8 mouse cellular contexts compared by ENCODE assay signal in genomic region chr5:140872532-140873038, GRCm38 (mm10). TPM values are rescaled to one million over a fixed set of nuclear protein-coding genes. Genes with fewer than 3 reads are reported as not detected.
A peak's percentile ranks its signal among the peaks of the same experiment; 100 is the strongest.
DNase-seq lines count a peak whose midpoint lies in the region; ATAC-seq and TF ChIP-seq lines count a peak whose summit lies in the region.

No protein-coding gene starts in this region.

- peaks cover 5% of the 10 kb centered on the region; the same call in 1 of the 2 replicates for H3K27me3 ChIP-seq in midbrain, embryonic 10.5 days (ENCODE audit: low read depth, poor library complexity, severe bottlenecking)
- peaks cover 5% of the 10 kb centered on the region; the same call in 1 of the 2 replicates for H3K27me3 ChIP-seq in midbrain, postnatal 0 days (ENCODE audit: insufficient read depth, low read length)

- no peak overlapping the region for H3K4me2 ChIP-seq in midbrain, postnatal 0 days (ENCODE audit: low read depth, low read length, poor library complexity, severe bottlenecking)

- no peaks in the 10 kb centered on the region; the same call in 1 of the 2 replicates for H3K9me3 ChIP-seq in midbrain, embryonic 10.5 days (replicated peaks)
- no peaks in the 10 kb centered on the region for H3K9me3 ChIP-seq in midbrain, postnatal 0 days (ENCODE audit: low read length)

- DNase-seq in midbrain, embryonic 10.5 days (ENCODE audit: low spot score), result no peak
- no peak for DNase-seq in midbrain, postnatal 0 days (ENCODE audit: low spot score)
- DNase-seq in lung, postnatal 14 days, result peak; percentile 28
- DNase-seq in thymus, postnatal 10 days (ENCODE audit: low spot score in 2 of 2), result peak; percentile 60 to 66
- DNase-seq in cerebellum, adult 11-12 months, result no peak
- no peak for DNase-seq in layer of hippocampus, postnatal 14 days (ENCODE audit: low spot score in 2 of 2)
- no peak for DNase-seq in heart, adult 9 months (ENCODE audit: low spot score in 2 of 2)

- H3K4me3 ChIP-seq in midbrain, embryonic 10.5 days, result peak overlapping the region; percentile 24; the same call in 1 of the 2 replicates
- H3K4me3 ChIP-seq in midbrain, postnatal 0 days (ENCODE audit: low read depth, low read length), result no peak overlapping the region

- peak overlapping the region; percentile 28; the same call in 1 of the 2 replicates for H3K27ac ChIP-seq in midbrain, embryonic 10.5 days (replicated peaks)
- no peak overlapping the region for H3K27ac ChIP-seq in midbrain, postnatal 0 days (ENCODE audit: low read depth, low read length)

- no peaks in the 10 kb centered on the region for H3K36me3 ChIP-seq in midbrain, embryonic 10.5 days
- no peaks in the 10 kb centered on the region for H3K36me3 ChIP-seq in midbrain, postnatal 0 days (ENCODE audit: insufficient read depth, low read length)

- ATAC-seq in midbrain, postnatal 0 days (ENCODE audit: low FRiP score), result no peak
- peak; percentile 73 to 83 for ATAC-seq in hematopoietic stem cell, adult 5-6 weeks (replicated peaks in 1 of 2; ENCODE audit: insufficient read depth in 1 of 2, low FRiP score in 2 of 2, low TSS enrichment in 1 of 2, low read depth in 1 of 2, poor library complexity in 2 of 2, severe bottlenecking in 2 of 2)

- peaks cover 25% of the 10 kb centered on the region for H3K4me1 ChIP-seq in midbrain, embryonic 10.5 days
- no peaks in the 10 kb centered on the region for H3K4me1 ChIP-seq in midbrain, postnatal 0 days (ENCODE audit: insufficient read depth, low read length)

- no peak for TF ChIP-seq CTCF in midbrain, postnatal 0 days (IDR thresholded peaks at IDR 0.05)

- H3K9ac ChIP-seq in midbrain, postnatal 0 days (replicated peaks; ENCODE audit: low read length, poor library complexity, severe bottlenecking), result no peak overlapping the region

- 25% methylated on average over 11 of the region's 11 CpGs for WGBS in midbrain, embryonic 10.5 days
- WGBS in midbrain, postnatal 0 days, result 37% methylated on average over 11 of the region's 11 CpGs

RNA-seq across cellular contexts. Expression of gene Gna12, which starts 42.4 kb away (rescaled TPM):
- 7.7 and 8.0 TPM in 2 replicates for polyA plus RNA-seq in midbrain, embryonic 10.5 days (2016; fragmentation: Nextera tagmentation; extraction: Ambion mirVana)
- 115 and 152 TPM in 2 replicates for total RNA-seq in midbrain, postnatal 0 days (2014; rRNA removed)
- 26.5 and 28.0 TPM in 2 replicates for polyA plus RNA-seq in midbrain, postnatal 0 days (2015; fragmentation: Nextera tagmentation; extraction: Ambion mirVana)
- total RNA-seq in hematopoietic stem cell, adult 5-6 weeks (2017), result 21.1 and 21.7 TPM in 2 replicates
- total RNA-seq in layer of hippocampus, postnatal 14 days (2021), result 10 to 100 TPM; 88.7 to 96.0 TPM

Comparison
In these comparisons a context has a peak if more than half of its experiments do, and no peak if none do; other contexts are left out.
1. DNase-seq: peak in lung, postnatal 14 days (single experiment) and thymus, postnatal 10 days (2 of 2); none in midbrain, embryonic 10.5 days (single experiment), midbrain, postnatal 0 days (single experiment), cerebellum, adult 11-12 months (single experiment), layer of hippocampus, postnatal 14 days (0 of 2) and heart, adult 9 months (0 of 2).